Mouse (Mus musculus): ENCODE measurements around the gene Meox2. TPM values are rescaled to one million over a fixed set of nuclear protein-coding genes. Genes with fewer than 3 reads are reported as not detected.

Meox2 gene
- polyA plus RNA-seq, 1 experiment, result not detected

GRCm38 (mm10) chr12:37107713-37108389, 489 bp upstream of the Meox2 start:
- no peaks in the 10 kb centered on the region for H3K9me3 ChIP-seq (replicated peaks; ENCODE audit: control insufficient read depth, insufficient read depth, low read length, poor library complexity, severe bottlenecking)
- peaks cover 6% of the 10 kb centered on the region for H3K27me3 ChIP-seq (ENCODE audit: control insufficient read depth, insufficient read depth, low read length, poor library complexity, severe bottlenecking)
- no peak overlapping the region for H3K27ac ChIP-seq (ENCODE audit: insufficient read depth, low read length)
- no peak overlapping the region for H3K9ac ChIP-seq (ENCODE audit: low read depth, poor library complexity, severe bottlenecking)
- H3K4me1 ChIP-seq (ENCODE audit: control insufficient read depth, insufficient read depth, low read length), result no peaks in the 10 kb centered on the region
- TF ChIP-seq EP300 (IDR thresholded peaks at IDR 0.05; ENCODE audit: insufficient read depth, low read depth, low read length) (no peak), CTCF (IDR thresholded peaks at IDR 0.05; ENCODE audit: low read depth, low read length) (no peak), POLR2A (IDR thresholded peaks at IDR 0.05; ENCODE audit: insufficient read depth, low read length) (no peak)
- H3K36me3 ChIP-seq (ENCODE audit: control insufficient read depth, insufficient read depth, low read length, poor library complexity, severe bottlenecking), result no peaks in the 10 kb centered on the region
- no peak overlapping the region; the same call in 1 of the 2 replicates for H3K4me3 ChIP-seq (ENCODE audit: low read depth, low read length)

- TF ChIP-seq EP300 (IDR thresholded peaks at IDR 0.05; ENCODE audit: insufficient read depth, low read depth, low read length), result no peak
- no peak for TF ChIP-seq CTCF (IDR thresholded peaks at IDR 0.05; ENCODE audit: low read depth, low read length)
- TF ChIP-seq POLR2A (IDR thresholded peaks at IDR 0.05; ENCODE audit: insufficient read depth, low read length), result no peak
- no peaks in the 10 kb centered on the region for H3K36me3 ChIP-seq (ENCODE audit: control insufficient read depth, insufficient read depth, low read length, poor library complexity, severe bottlenecking)
Measured at GRCm38 (mm10) chr12:37108819-37109473, 606 bp downstream of the Meox2 start.

GRCm38 (mm10) chr12:37109474-37110012, 1.2 kb downstream of the Meox2 start:
- no peak overlapping the region for H3K27ac ChIP-seq (ENCODE audit: insufficient read depth, low read length)
- H3K27me3 ChIP-seq (ENCODE audit: control insufficient read depth, insufficient read depth, low read length, poor library complexity, severe bottlenecking), result peaks cover 6% of the 10 kb centered on the region
- TF ChIP-seq CTCF (IDR thresholded peaks at IDR 0.05; ENCODE audit: low read depth, low read length), result no peak
- TF ChIP-seq EP300 (IDR thresholded peaks at IDR 0.05; ENCODE audit: insufficient read depth, low read depth, low read length), result no peak
- no peak for TF ChIP-seq POLR2A (IDR thresholded peaks at IDR 0.05; ENCODE audit: insufficient read depth, low read length)
- peak overlapping the region; percentile 35; the same call in 1 of the 2 replicates for H3K4me3 ChIP-seq (ENCODE audit: low read depth, low read length)
- H3K9ac ChIP-seq (ENCODE audit: low read depth, poor library complexity, severe bottlenecking), result no peak overlapping the region
- no peaks in the 10 kb centered on the region for H3K4me1 ChIP-seq (ENCODE audit: control insufficient read depth, insufficient read depth, low read length)
- H3K9me3 ChIP-seq (replicated peaks; ENCODE audit: control insufficient read depth, insufficient read depth, low read length, poor library complexity, severe bottlenecking), result no peaks in the 10 kb centered on the region
- no peaks in the 10 kb centered on the region for H3K36me3 ChIP-seq (ENCODE audit: control insufficient read depth, insufficient read depth, low read length, poor library complexity, severe bottlenecking)

More at GRCm38 (mm10) chr12:37108819-37109473, 606 bp downstream of the Meox2 start:
- no peaks in the 10 kb centered on the region for H3K9me3 ChIP-seq (replicated peaks; ENCODE audit: control insufficient read depth, insufficient read depth, low read length, poor library complexity, severe bottlenecking)
- peak overlapping the region; percentile 35 for H3K4me3 ChIP-seq (ENCODE audit: low read depth, low read length)
- peaks cover 6% of the 10 kb centered on the region for H3K27me3 ChIP-seq (ENCODE audit: control insufficient read depth, insufficient read depth, low read length, poor library complexity, severe bottlenecking)
- H3K9ac ChIP-seq (ENCODE audit: low read depth, poor library complexity, severe bottlenecking), result no peak overlapping the region
- H3K27ac ChIP-seq (ENCODE audit: insufficient read depth, low read length), result no peak overlapping the region
- no peaks in the 10 kb centered on the region for H3K4me1 ChIP-seq (ENCODE audit: control insufficient read depth, insufficient read depth, low read length)

- no peak overlapping the region for H3K27ac ChIP-seq (ENCODE audit: insufficient read depth, low read length)
- H3K4me1 ChIP-seq (ENCODE audit: control insufficient read depth, insufficient read depth, low read length), result no peaks in the 10 kb centered on the region
- no peak overlapping the region for H3K9ac ChIP-seq (ENCODE audit: low read depth, poor library complexity, severe bottlenecking)
- TF ChIP-seq EP300 (IDR thresholded peaks at IDR 0.05; ENCODE audit: insufficient read depth, low read depth, low read length) (no peak), POLR2A (IDR thresholded peaks at IDR 0.05; ENCODE audit: insufficient read depth, low read length) (no peak), CTCF (IDR thresholded peaks at IDR 0.05; ENCODE audit: low read depth, low read length) (no peak)
- H3K4me3 ChIP-seq (ENCODE audit: low read depth, low read length), result no peak overlapping the region
- no peaks in the 10 kb centered on the region for H3K9me3 ChIP-seq (replicated peaks; ENCODE audit: control insufficient read depth, insufficient read depth, low read length, poor library complexity, severe bottlenecking)
- H3K36me3 ChIP-seq (ENCODE audit: control insufficient read depth, insufficient read depth, low read length, poor library complexity, severe bottlenecking), result no peaks in the 10 kb centered on the region
- peaks cover 6% of the 10 kb centered on the region for H3K27me3 ChIP-seq (ENCODE audit: control insufficient read depth, insufficient read depth, low read length, poor library complexity, severe bottlenecking)
Measured at GRCm38 (mm10) chr12:37110977-37111376, 2.6 kb downstream of the Meox2 start.

GRCm38 (mm10) chr12:37119246-37119645, 10.9 kb downstream of the Meox2 start:
- Histone ChIP-seq H3K9ac (ENCODE audit: low read depth, poor library complexity, severe bottlenecking) (no peak overlapping the region), H3K27ac (ENCODE audit: insufficient read depth, low read length) (no peak overlapping the region), H3K36me3 (ENCODE audit: control insufficient read depth, insufficient read depth, low read length, poor library complexity, severe bottlenecking) (no peaks in the 10 kb centered on the region), H3K27me3 (ENCODE audit: control insufficient read depth, insufficient read depth, low read length, poor library complexity, severe bottlenecking) (no peaks in the 10 kb centered on the region), H3K4me3 (ENCODE audit: low read depth, low read length) (no peak overlapping the region), H3K4me1 (ENCODE audit: control insufficient read depth, insufficient read depth, low read length) (no peaks in the 10 kb centered on the region), H3K9me3 (replicated peaks; ENCODE audit: control insufficient read depth, insufficient read depth, low read length, poor library complexity, severe bottlenecking) (no peaks in the 10 kb centered on the region)
- TF ChIP-seq CTCF (IDR thresholded peaks at IDR 0.05; ENCODE audit: low read depth, low read length) (no peak), EP300 (IDR thresholded peaks at IDR 0.05; ENCODE audit: insufficient read depth, low read depth, low read length) (no peak), POLR2A (IDR thresholded peaks at IDR 0.05; ENCODE audit: insufficient read depth, low read length) (no peak)

- no peaks in the 10 kb centered on the region for H3K4me1 ChIP-seq (ENCODE audit: control insufficient read depth, insufficient read depth, low read length)
- no peak overlapping the region for H3K4me3 ChIP-seq (ENCODE audit: low read depth, low read length)
- H3K9me3 ChIP-seq (replicated peaks; ENCODE audit: control insufficient read depth, insufficient read depth, low read length, poor library complexity, severe bottlenecking), result no peaks in the 10 kb centered on the region
- no peak overlapping the region for H3K9ac ChIP-seq (ENCODE audit: low read depth, poor library complexity, severe bottlenecking)
- H3K27me3 ChIP-seq (ENCODE audit: control insufficient read depth, insufficient read depth, low read length, poor library complexity, severe bottlenecking), result no peaks in the 10 kb centered on the region
- TF ChIP-seq POLR2A (IDR thresholded peaks at IDR 0.05; ENCODE audit: insufficient read depth, low read length) (no peak), CTCF (IDR thresholded peaks at IDR 0.05; ENCODE audit: low read depth, low read length) (no peak), EP300 (IDR thresholded peaks at IDR 0.05; ENCODE audit: insufficient read depth, low read depth, low read length) (no peak)
- no peaks in the 10 kb centered on the region for H3K36me3 ChIP-seq (ENCODE audit: control insufficient read depth, insufficient read depth, low read length, poor library complexity, severe bottlenecking)
- H3K27ac ChIP-seq (ENCODE audit: insufficient read depth, low read length), result no peak overlapping the region
Measured at GRCm38 (mm10) chr12:37123763-37124162, 15.4 kb downstream of the Meox2 start.
